14 mouse cellular contexts compared by ENCODE assay signal in the genomic region with DNA sequence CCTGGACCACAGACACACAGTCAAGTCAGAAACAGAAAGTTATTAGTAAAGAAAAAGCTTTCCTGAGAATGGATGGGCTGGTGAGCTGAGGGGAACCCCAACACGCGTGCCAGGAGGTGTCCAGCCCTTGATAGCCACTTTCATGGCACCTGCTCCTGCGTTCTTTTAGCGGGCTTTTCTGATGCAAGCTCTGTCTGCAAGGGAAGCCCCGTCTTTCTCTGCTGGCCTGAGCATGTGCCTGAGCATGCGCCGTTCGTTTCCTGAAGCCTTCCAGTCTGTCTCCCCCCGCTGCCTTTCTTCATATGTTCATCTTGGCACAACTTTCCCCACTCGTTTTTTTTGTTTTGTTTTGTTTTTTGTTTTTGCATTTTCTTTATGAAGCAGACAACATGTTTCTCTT. TPM values are rescaled to one million over a fixed set of nuclear protein-coding genes. Genes with fewer than 3 reads are reported as not detected.
DNase-seq lines count a peak whose midpoint lies in the region; ATAC-seq lines count a peak whose summit lies in the region.
"Had no signal": no experiment of that assay in that cellular context is flagged by ENCODE, and none has a peak within 500 bp of the region (broad histone marks: within the 10 kb centered on the region; RNA-seq: fewer than 3 reads in every experiment).

No protein-coding gene starts in this region.

- DNase-seq in right cerebral cortex, postnatal 10 days (ENCODE audit: low spot score in 2 of 2) = peak; percentile 54 to 58
- no peak for DNase-seq in right cerebral cortex, postnatal 25 days
- peak; percentile 58 to 65 for DNase-seq in cerebellum, postnatal 36 days
- DNase-seq in kidney, postnatal 36 days = no peak
- DNase-seq in thymus, postnatal 4 days = no peak
- DNase-seq: gastrocnemius, adult 2 months had no signal

- no peak overlapping the region for H3K9ac ChIP-seq in hindbrain, embryonic 13.5 days
- no peak overlapping the region for H3K9ac ChIP-seq in hindbrain, embryonic 16.5 days (ENCODE audit: low read depth, low read length)
- H3K9ac ChIP-seq: embryonic facial prominence, embryonic 15.5 days; kidney, embryonic 15.5 days; liver, embryonic 14.5 days had no signal

- H3K27ac ChIP-seq in hindbrain, embryonic 13.5 days = peak overlapping the region; percentile 13; the same call in 1 of the 2 replicates
- H3K27ac ChIP-seq in hindbrain, embryonic 16.5 days (ENCODE audit: low read depth, low read length) = no peak overlapping the region
- H3K27ac ChIP-seq: embryonic facial prominence, embryonic 15.5 days; gastrocnemius, adult 2 months; heart, embryonic 10.5 days; kidney, embryonic 15.5 days; liver, embryonic 14.5 days; macrophage had no signal

- WGBS in hindbrain, embryonic 13.5 days = 78% methylated on average over 10 of the region's 10 CpGs
- 79% methylated on average over 10 of the region's 10 CpGs for WGBS in hindbrain, embryonic 16.5 days

- no peaks in the 10 kb centered on the region for H3K27me3 ChIP-seq in hindbrain, embryonic 13.5 days
- no peaks in the 10 kb centered on the region for H3K27me3 ChIP-seq in hindbrain, embryonic 16.5 days (replicated peaks; ENCODE audit: control insufficient read depth, insufficient read depth, low read length)
- H3K27me3 ChIP-seq: embryonic facial prominence, embryonic 15.5 days; kidney, embryonic 15.5 days had no signal

- no peak for ATAC-seq in hindbrain, embryonic 13.5 days (ENCODE audit: low FRiP score)
- no peak for ATAC-seq in hindbrain, embryonic 16.5 days
- no peak for ATAC-seq in megakaryocyte-erythroid progenitor cell, adult 5-6 weeks (replicated peaks; ENCODE audit: low FRiP score, low TSS enrichment, poor library complexity, severe bottlenecking)

- H3K4me1 ChIP-seq in hindbrain, embryonic 13.5 days (replicated peaks) = peaks cover 41% of the 10 kb centered on the region
- peaks cover 15% of the 10 kb centered on the region for H3K4me1 ChIP-seq in hindbrain, embryonic 16.5 days (ENCODE audit: control insufficient read depth, insufficient read depth, low read depth, low read length)

- H3K4me3 ChIP-seq in hindbrain, embryonic 13.5 days = no peak overlapping the region
- no peak overlapping the region for H3K4me3 ChIP-seq in hindbrain, embryonic 16.5 days (ENCODE audit: low read length)
- H3K4me3 ChIP-seq: embryonic facial prominence, embryonic 15.5 days; gastrocnemius, adult 2 months; heart, embryonic 10.5 days; kidney, embryonic 15.5 days had no signal

- H3K4me2 ChIP-seq in hindbrain, embryonic 13.5 days = no peak overlapping the region
- H3K4me2 ChIP-seq in hindbrain, embryonic 16.5 days (ENCODE audit: low read length) = no peak overlapping the region
- H3K4me2 ChIP-seq: embryonic facial prominence, embryonic 15.5 days; kidney, embryonic 15.5 days had no signal

- H3K36me3 ChIP-seq in hindbrain, embryonic 13.5 days = no peaks in the 10 kb centered on the region
- no peaks in the 10 kb centered on the region for H3K36me3 ChIP-seq in hindbrain, embryonic 16.5 days (ENCODE audit: control insufficient read depth, insufficient read depth, low read length)
- H3K36me3 ChIP-seq: embryonic facial prominence, embryonic 15.5 days; heart, embryonic 10.5 days; kidney, embryonic 15.5 days had no signal

- no peaks in the 10 kb centered on the region for H3K9me3 ChIP-seq in hindbrain, embryonic 13.5 days
- H3K9me3 ChIP-seq in hindbrain, embryonic 16.5 days (ENCODE audit: control insufficient read depth, low read length) = no peaks in the 10 kb centered on the region
- H3K9me3 ChIP-seq: embryonic facial prominence, embryonic 15.5 days; heart, embryonic 10.5 days; kidney, embryonic 15.5 days had no signal

RNA-seq across cellular contexts. Expression of a gene that starts 9.7 kb away (rescaled TPM):
- polyA plus RNA-seq in hindbrain, embryonic 13.5 days (2015; fragmentation: Nextera tagmentation; extraction: Ambion mirVana) = 6.9 and 7.3 TPM in 2 replicates
- polyA plus RNA-seq in hindbrain, embryonic 16.5 days (2015; fragmentation: Nextera tagmentation; extraction: Ambion mirVana) = 6.9 and 7.2 TPM in 2 replicates
- not detected in 2 replicates for total RNA-seq in megakaryocyte-erythroid progenitor cell, adult 5-6 weeks (2014; fragmentation: Nextera tagmentation)
- total RNA-seq in megakaryocyte-erythroid progenitor cell, adult 5-6 weeks (2017) = not detected in 2 replicates
- total RNA-seq: gastrocnemius, adult 2 months had no signal

RNA-seq across cellular contexts. Expression of a gene that starts 10.5 kb away (rescaled TPM):
- 15.9 and 16.4 TPM in 2 replicates for polyA plus RNA-seq in hindbrain, embryonic 13.5 days (2015; fragmentation: Nextera tagmentation; extraction: Ambion mirVana)
- polyA plus RNA-seq in hindbrain, embryonic 16.5 days (2015; fragmentation: Nextera tagmentation; extraction: Ambion mirVana) = 16.2 and 16.5 TPM in 2 replicates
- 0.07 and 0.57 TPM in 2 replicates for total RNA-seq in megakaryocyte-erythroid progenitor cell, adult 5-6 weeks (2014; fragmentation: Nextera tagmentation)
- 0.84 and 1.4 TPM in 2 replicates for total RNA-seq in megakaryocyte-erythroid progenitor cell, adult 5-6 weeks (2017)

Comparison
In these comparisons a context has a peak if more than half of its experiments do, and no peak if none do; other contexts are left out.
1. DNase-seq: peak in right cerebral cortex, postnatal 10 days (2 of 2) and cerebellum, postnatal 36 days (2 of 2); none in right cerebral cortex, postnatal 25 days (single experiment), kidney, postnatal 36 days (0 of 2) and thymus, postnatal 4 days (single experiment).